Mouse (Mus musculus) kidney, postnatal 0 days (tissue): ENCODE data around the gene Mcee. TPM values are rescaled to one million over a fixed set of nuclear protein-coding genes. Genes with fewer than 3 reads are reported as not detected.

Source experiments
- ATAC-seq: fragments of 200-750 bp; cut with Nextera tagmentation; replicated peaks from 2 replicates; pipeline ENCODE4 v1.8.0; 2017; ENCODE audit warnings: low read depth, moderate number of reproducible peaks, moderate TSS enrichment, moderate library complexity; ENCODE audit not compliant: low FRiP score
- DNase-seq: peaks from one replicate; pipeline ENCODE4 v3.0.0-alpha.2; 2016; ENCODE audit warnings: low spot score
- H3K27ac ChIP-seq: fragments of 300-500 bp; sonication (generic); 2 replicates; pipeline ENCODE4 v1.5.1; 2014; ENCODE audit warnings: mild to moderate bottlenecking
- H3K27me3 ChIP-seq: fragments of 300-500 bp; sonication (generic); 2 replicates; pipeline ENCODE4 v1.6.1; 2014; ENCODE audit warnings: low read length, mixed read lengths; ENCODE audit not compliant: insufficient read depth
- H3K36me3 ChIP-seq: fragments of 300-500 bp; sonication (generic); 2 replicates; pipeline ENCODE4 v1.6.1; 2014; ENCODE audit warnings: low read length, mixed read lengths; ENCODE audit not compliant: insufficient read depth
- H3K4me1 ChIP-seq: fragments of 300-500 bp; sonication (generic); replicated peaks from 2 replicates; pipeline ENCODE4 v1.6.1; 2014; ENCODE audit warnings: antibody characterized with exemption, low read length, mixed read lengths; ENCODE audit not compliant: insufficient read depth
- H3K4me2 ChIP-seq: fragments of 300-500 bp; sonication (generic); 2 replicates; pipeline ENCODE4 v1.6.1; 2014; ENCODE audit warnings: mild to moderate bottlenecking, low read length, moderate library complexity, mixed read lengths
- H3K4me3 ChIP-seq: fragments of 300-500 bp; sonication (generic); replicated peaks from 2 replicates; pipeline ENCODE4 v1.5.1; 2014; ENCODE audit warnings: low read depth, low read length
- H3K9ac ChIP-seq: fragments of 300-500 bp; sonication (generic); 2 replicates; pipeline ENCODE4 v1.6.1; 2014; ENCODE audit warnings: low read depth, low read length
- H3K9me3 ChIP-seq: fragments of 300-500 bp; sonication (generic); replicated peaks from 2 replicates; pipeline ENCODE4 v1.6.1; 2016; ENCODE audit warnings: low read length, inconsistent platforms, mixed read lengths
- CTCF ChIP-seq: IDR thresholded peaks from 2 replicates; pipeline ENCODE4 v1.5.1; 2016; ENCODE audit warnings: antibody characterized with exemption, low read depth, mild to moderate bottlenecking, moderate library complexity
- WGBS: fragments of 180-500 bp; shearing (Covaris S2); extraction: QIAGEN DNeasy Blood & Tissue Kit; methylation state at CpG from one replicate; pipeline ENCODE4 v1.1.7; 2014; 5-methylcytosine and 5-hydroxymethylcytosine counted together
- polyA plus RNA-seq: library from polyadenylated mRNA; unstranded; fragments of >200 nt; fragmentation: Nextera tagmentation; extraction: Ambion mirVana; gene quantifications from 2 replicates; pipeline ENCODE4 v1.2.1, GENCODE M21; 2015

Gene Mcee
- 186 and 211 TPM in 2 replicates for polyA plus RNA-seq

DNA sequence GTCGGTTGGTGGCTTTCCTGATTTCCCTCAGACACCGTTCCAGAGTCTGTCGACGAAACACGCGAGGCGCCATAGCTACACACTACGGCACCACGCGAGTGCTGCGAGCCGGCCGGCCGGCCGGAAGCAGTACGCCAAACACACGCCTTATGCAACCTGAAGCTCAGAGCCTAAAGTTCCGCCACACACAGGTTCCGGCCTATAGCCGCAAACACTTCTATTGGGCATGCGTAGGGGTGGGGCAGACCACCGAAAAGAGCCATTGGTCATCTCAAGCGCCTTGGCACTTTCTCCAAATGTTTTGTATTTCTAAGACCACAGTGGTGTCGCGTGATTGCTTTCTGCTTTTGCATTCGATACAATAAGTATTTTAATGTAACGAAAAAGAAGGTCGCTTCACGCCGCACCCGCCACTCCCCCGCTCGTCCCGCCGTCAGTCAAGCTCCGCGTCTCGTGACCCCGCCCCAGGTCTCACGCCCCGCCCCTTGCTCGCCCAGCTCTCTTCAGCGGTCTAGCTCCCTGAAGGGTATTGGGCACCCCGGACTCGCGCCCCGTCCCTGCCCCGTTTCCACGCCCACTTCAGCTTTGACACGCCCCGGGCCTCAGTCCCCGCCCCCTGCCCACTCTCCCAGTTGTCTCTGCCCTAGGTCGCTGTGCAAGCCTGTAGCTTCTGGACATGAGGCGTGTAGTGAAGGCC lies at the start of gene Mcee, which contains the start of gene Mphosph10:
TSS of gene Mcee (plus strand) at position 486 of the 697 bp plus-strand sequence.
TSS of gene Mphosph10 (minus strand) at position 147 of the 697 bp plus-strand sequence.
- Histone ChIP-seq H3K9me3 (no peaks in the 10 kb centered on the region), H3K4me1 (0 out of 2 replicates have a peak, but pooled peaks cover 4% of the 10 kb centered on the region), H3K27ac (peak within 1 kb of the TSS; percentile 86), H3K27me3 (no peaks in the 10 kb centered on the region), H3K4me2 (peak within 1 kb of the TSS; percentile 94), H3K36me3 (peaks cover 16% of the 10 kb centered on the region; the same call in 1 of the 2 replicates), H3K9ac (peak within 1 kb of the TSS; percentile 74), H3K4me3 (peak within 1 kb of the TSS; percentile 82)
- under 1% methylated on average over 54 of the region's 54 CpGs for WGBS
- ATAC-seq (peak; percentile 99), DNase-seq (peak; percentile 98)
- 0 out of 2 replicates have a peak, but pooled peaks have one; percentile 8 for TF ChIP-seq CTCF

DNA sequence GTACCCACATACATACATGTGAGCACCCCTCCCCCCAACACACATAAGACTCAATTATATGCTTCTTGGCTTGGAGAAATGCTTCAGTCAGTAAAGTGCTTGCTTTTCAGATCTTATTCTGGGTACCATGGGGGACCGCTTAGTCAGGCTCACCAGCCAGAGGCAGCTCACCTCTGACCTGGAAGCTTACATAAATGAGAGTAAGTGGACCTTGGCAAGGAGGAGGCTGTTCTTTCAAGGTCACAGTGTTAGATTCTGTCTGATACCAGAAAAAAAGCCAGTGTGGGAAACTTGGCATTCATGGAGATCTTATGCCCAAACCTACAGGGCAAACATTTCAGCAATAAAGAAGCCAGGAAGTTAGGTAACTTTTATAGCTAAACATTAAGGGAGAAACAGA lies 44.6 kb upstream of the Mcee start:
- DNase-seq (no peak), ATAC-seq (no peak)
- no peaks in the 10 kb centered on the region for H3K27me3 ChIP-seq
- H3K9me3 ChIP-seq = no peaks in the 10 kb centered on the region
- 81% methylated on average over 1 of the region's 1 CpGs for whole genome bisulfite sequencing
- TF ChIP-seq CTCF = no peak
- no peak overlapping the region for H3K4me3 ChIP-seq
- H3K4me2 ChIP-seq = no peak overlapping the region
- H3K9ac ChIP-seq = no peak overlapping the region
- no peak overlapping the region for H3K27ac ChIP-seq
- H3K36me3 ChIP-seq = peaks cover 12% of the 10 kb centered on the region; the same call in 1 of the 2 replicates
- no peaks in the 10 kb centered on the region for H3K4me1 ChIP-seq

DNA sequence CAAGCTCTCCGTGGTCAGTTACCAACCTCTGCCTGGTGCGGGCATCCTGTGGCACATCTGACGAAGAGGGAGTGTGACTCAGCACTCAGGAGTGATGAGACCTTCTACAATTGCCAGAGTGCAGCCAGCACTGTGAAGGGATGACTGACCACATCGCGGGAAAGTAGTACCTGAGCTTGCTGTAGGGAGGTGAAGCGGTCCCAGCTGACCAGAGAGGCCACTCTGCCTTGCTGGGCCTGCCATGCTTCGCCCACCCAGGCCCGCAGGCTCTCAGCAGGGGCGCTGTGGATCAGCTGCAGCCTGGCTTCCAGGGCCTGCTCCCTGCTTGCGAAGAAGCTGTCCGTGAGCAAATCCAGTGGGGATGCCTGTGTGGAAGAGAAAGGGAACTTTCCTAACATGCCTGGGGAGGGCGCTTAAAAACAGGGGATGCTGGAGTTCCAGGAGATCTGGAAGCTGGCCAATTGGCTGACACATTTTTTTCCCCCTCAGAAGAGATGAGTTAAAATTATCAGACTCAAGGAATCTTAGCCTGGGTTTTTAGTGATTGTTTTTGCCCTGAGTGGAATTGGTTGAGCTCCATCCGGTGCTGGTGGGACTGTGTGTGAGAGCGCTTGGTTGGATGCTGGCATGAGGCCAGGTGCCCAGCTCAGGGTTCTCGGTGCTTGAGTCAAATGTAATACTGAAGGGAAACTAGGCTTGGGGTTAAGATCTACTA lies 43.1 kb upstream of the Mcee start:
- Histone ChIP-seq H3K4me1 (no peaks in the 10 kb centered on the region), H3K36me3 (peaks cover 12% of the 10 kb centered on the region; the same call in 1 of the 2 replicates), H3K9me3 (no peaks in the 10 kb centered on the region), H3K4me2 (no peak overlapping the region), H3K4me3 (no peak overlapping the region), H3K9ac (no peak overlapping the region), H3K27me3 (no peaks in the 10 kb centered on the region), H3K27ac (no peak overlapping the region)
- 87% methylated on average over 15 of the region's 15 CpGs for WGBS
- DNase-seq = no peak
- no peak for TF ChIP-seq CTCF
- no peak for ATAC-seq

DNA sequence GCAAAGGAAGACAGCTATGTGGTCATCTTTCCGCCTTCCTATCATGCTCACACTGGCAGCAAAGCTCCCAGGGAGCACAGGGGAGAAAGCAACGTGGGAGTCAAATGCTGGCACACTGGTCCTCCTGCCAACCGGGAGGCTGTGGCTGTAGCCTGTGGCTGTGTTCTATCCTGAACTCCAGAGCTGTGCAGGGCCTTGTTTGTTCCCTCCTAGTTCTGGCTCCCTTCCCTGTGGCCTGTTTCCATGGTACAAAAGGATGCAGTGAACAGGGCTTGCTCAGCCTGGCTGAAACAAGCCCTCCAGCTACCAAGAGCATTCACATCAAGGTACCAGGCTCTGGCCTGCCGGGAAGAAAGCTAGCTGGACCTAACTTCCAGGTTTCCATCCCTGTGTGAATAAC lies 41.3 kb upstream of the Mcee start:
- TF ChIP-seq CTCF = no peak
- H3K27ac ChIP-seq = no peak overlapping the region
- H3K4me1 ChIP-seq = no peaks in the 10 kb centered on the region
- H3K27me3 ChIP-seq = no peaks in the 10 kb centered on the region
- H3K36me3 ChIP-seq = peaks cover 12% of the 10 kb centered on the region; the same call in 1 of the 2 replicates
- H3K4me2 ChIP-seq = no peak overlapping the region
- ATAC-seq (no peak), DNase-seq (no peak)
- H3K4me3 ChIP-seq = no peak overlapping the region
- H3K9me3 ChIP-seq = no peaks in the 10 kb centered on the region
- 74% methylated on average over 4 of the region's 4 CpGs for WGBS
- H3K9ac ChIP-seq = no peak overlapping the region

DNA sequence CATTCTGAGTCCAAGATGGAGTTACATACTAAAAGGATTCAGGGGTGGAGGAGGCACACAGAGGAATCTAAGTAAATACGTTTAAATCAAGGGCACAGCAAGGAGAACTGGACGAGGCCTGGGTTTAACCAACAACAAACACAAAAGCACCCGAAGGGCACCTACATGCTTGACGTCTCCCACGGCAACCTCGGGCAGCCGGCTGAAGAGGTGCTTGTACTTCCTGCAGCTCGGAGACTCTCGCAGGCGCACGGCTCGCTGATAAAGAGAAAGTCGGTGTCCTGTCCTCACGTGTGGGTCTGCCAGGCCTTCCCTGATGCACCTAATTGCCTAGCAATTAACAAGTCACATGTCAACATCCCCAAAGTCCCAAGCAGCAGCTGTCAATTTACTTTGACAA lies 38.2 kb upstream of the Mcee start:
- H3K4me3 ChIP-seq = no peak overlapping the region
- WGBS = 81% methylated on average over 14 of the region's 14 CpGs
- no peak overlapping the region for H3K4me2 ChIP-seq
- H3K36me3 ChIP-seq = peaks cover 14% of the 10 kb centered on the region; the same call in 1 of the 2 replicates
- no peaks in the 10 kb centered on the region for H3K9me3 ChIP-seq
- DNase-seq = no peak
- H3K27ac ChIP-seq = no peak overlapping the region
- H3K27me3 ChIP-seq = no peaks in the 10 kb centered on the region
- ATAC-seq = no peak
- no peak overlapping the region for H3K9ac ChIP-seq
- H3K4me1 ChIP-seq = no peaks in the 10 kb centered on the region
- no peak for TF ChIP-seq CTCF

DNA sequence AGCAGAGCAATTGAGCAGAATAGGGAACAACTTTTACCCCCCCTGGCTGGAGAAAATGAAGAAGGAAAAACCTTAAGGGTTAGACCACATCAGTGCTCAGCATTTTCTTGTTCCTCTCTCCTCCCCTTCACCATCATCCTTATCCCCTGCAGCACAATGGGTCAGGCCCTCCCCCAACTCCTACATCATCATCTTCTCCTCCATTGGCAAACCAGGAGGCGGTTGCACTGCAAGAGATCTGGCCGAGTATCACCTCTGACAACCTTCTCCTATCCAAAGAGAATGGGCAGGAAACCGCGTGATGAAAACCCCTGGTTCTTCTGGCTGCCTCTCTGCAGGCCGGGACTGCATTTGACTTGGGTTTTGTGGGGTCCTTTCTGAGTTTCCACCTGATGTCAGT lies 35.7 kb upstream of the Mcee start:
- Histone ChIP-seq H3K27me3 (no peaks in the 10 kb centered on the region), H3K36me3 (peaks cover 19% of the 10 kb centered on the region), H3K9me3 (no peaks in the 10 kb centered on the region), H3K9ac (no peak overlapping the region), H3K27ac (no peak overlapping the region), H3K4me1 (no peaks in the 10 kb centered on the region), H3K4me2 (no peak overlapping the region), H3K4me3 (no peak overlapping the region)
- DNase-seq (no peak), ATAC-seq (no peak)
- 88% methylated on average over 5 of the region's 5 CpGs for WGBS
- TF ChIP-seq CTCF = no peak
